Mouse (Mus musculus) neural tube, embryonic 15.5 days (tissue): Measurements from ENCODE around the gene Vti1b. TPM values are rescaled to one million over a fixed set of nuclear protein-coding genes. Genes with fewer than 3 reads are reported as not detected.
"Not testable (repeated sequence)": the region's sequence is repeated elsewhere in the genome, so short reads cannot be mapped to it uniquely, and the experiment has no call there.

ENCODE experiments used
- ATAC-seq: fragments of 200-750 bp; cut with Nextera tagmentation; 2 replicates; pipeline ENCODE4 v1.8.0; 2017; ENCODE audit warnings: mild to moderate bottlenecking, moderate TSS enrichment, moderate library complexity; ENCODE audit not compliant: low FRiP score
- H3K27ac ChIP-seq: fragments of 300-500 bp; sonication (generic); replicated peaks from 2 replicates; pipeline ENCODE4 v1.5.1; 2015; ENCODE audit warnings: mild to moderate bottlenecking, inconsistent platforms
- H3K27me3 ChIP-seq: fragments of 300-500 bp; sonication (generic); replicated peaks from 2 replicates; pipeline ENCODE4 v1.6.1; 2015; ENCODE audit warnings: inconsistent platforms
- H3K36me3 ChIP-seq: fragments of 300-500 bp; sonication (generic); 2 replicates; pipeline ENCODE4 v1.6.1; 2015; ENCODE audit warnings: inconsistent platforms
- H3K4me1 ChIP-seq: fragments of 300-500 bp; sonication (generic); 2 replicates; pipeline ENCODE4 v1.6.1; 2015; ENCODE audit warnings: inconsistent platforms
- H3K4me2 ChIP-seq: fragments of 300-500 bp; sonication (generic); 2 replicates; pipeline ENCODE4 v1.6.1; 2015; ENCODE audit warnings: inconsistent platforms, mild to moderate bottlenecking, moderate library complexity
- H3K4me3 ChIP-seq: fragments of 300-500 bp; sonication (generic); replicated peaks from 2 replicates; pipeline ENCODE4 v1.5.1; 2015; ENCODE audit warnings: mild to moderate bottlenecking, inconsistent platforms
- H3K9ac ChIP-seq: fragments of 300-500 bp; sonication (generic); replicated peaks from 2 replicates; pipeline ENCODE4 v1.6.1; 2015; ENCODE audit warnings: mild to moderate bottlenecking, inconsistent platforms
- H3K9me3 ChIP-seq: fragments of 300-500 bp; sonication (generic); replicated peaks from 2 replicates; pipeline ENCODE4 v1.6.1; 2016; ENCODE audit warnings: inconsistent platforms
- WGBS: fragments of 180-500 bp; shearing (Covaris S2); methylation state at CpG from one replicate; pipeline ENCODE4 v1.1.7; 2015; ENCODE audit warnings: mixed read lengths; 5-methylcytosine and 5-hydroxymethylcytosine counted together
- polyA plus RNA-seq: library from polyadenylated mRNA; unstranded; fragments of >200 nt; fragmentation: Nextera tagmentation; extraction: Ambion mirVana; gene quantifications from 2 replicates; pipeline ENCODE4 v1.2.1, GENCODE M21; 2015

Gene Vti1b
- 211 and 241 TPM in 2 replicates for polyA plus RNA-seq

- no peaks in the 10 kb centered on the region for H3K27me3 ChIP-seq
Measured at GRCm38 (mm10) chr12:79172019-79172941, at the start of gene Vti1b. Vti1b (minus strand) TSS chr12:79172667.

GRCm38 (mm10) chr12:79217511-79217910 lies 45.0 kb upstream of the Vti1b start:
- 39% methylated on average over 5 of the region's 5 CpGs for WGBS
- no peaks in the 10 kb centered on the region for H3K27me3 ChIP-seq
- no peaks in the 10 kb centered on the region for H3K36me3 ChIP-seq
- H3K9ac ChIP-seq = no peak overlapping the region
- no peaks in the 10 kb centered on the region for H3K4me1 ChIP-seq
- ATAC-seq = no peak
- H3K4me3 ChIP-seq = no peak overlapping the region
- no peak overlapping the region for H3K4me2 ChIP-seq
- no peak overlapping the region for H3K27ac ChIP-seq
- H3K9me3 ChIP-seq = no peaks in the 10 kb centered on the region

More at GRCm38 (mm10) chr12:79172019-79172941, at the start of gene Vti1b:
- Histone ChIP-seq H3K4me3 (peak within 1 kb of the TSS; percentile 88), H3K9ac (peak within 1 kb of the TSS; percentile 84), H3K9me3 (no peaks in the 10 kb centered on the region), H3K36me3 (peaks cover 24% of the 10 kb centered on the region), H3K4me2 (peak within 1 kb of the TSS; percentile 83), H3K4me1 (peaks cover 26% of the 10 kb centered on the region), H3K27ac (peak within 1 kb of the TSS; percentile 98)
- ATAC-seq = peak; percentile 98
- WGBS = under 1% methylated on average over 70 of the region's 73 CpGs

GRCm38 (mm10) chr12:79211447-79211846 lies 39.0 kb upstream of the Vti1b start:
- H3K27ac ChIP-seq = no peak overlapping the region
- no peak overlapping the region for H3K4me2 ChIP-seq
- no peak overlapping the region for H3K9ac ChIP-seq
- 89% methylated on average over 8 of the region's 8 CpGs for WGBS
- no peaks in the 10 kb centered on the region for H3K9me3 ChIP-seq
- no peaks in the 10 kb centered on the region for H3K36me3 ChIP-seq
- H3K27me3 ChIP-seq = no peaks in the 10 kb centered on the region
- no peak overlapping the region for H3K4me3 ChIP-seq
- no peak for ATAC-seq
- peaks cover 7% of the 10 kb centered on the region; the same call in 1 of the 2 replicates for H3K4me1 ChIP-seq

- H3K4me3 ChIP-seq = peak within 1 kb of the TSS; percentile 42
- no peak within 1 kb of the TSS for H3K27ac ChIP-seq
- H3K9ac ChIP-seq = peak within 1 kb of the TSS; percentile 34
- WGBS = 5% methylated on average over 13 of the region's 13 CpGs
- peak within 1 kb of the TSS; percentile 61 for H3K4me2 ChIP-seq
- peaks cover 7% of the 10 kb centered on the region; the same call in 1 of the 2 replicates for H3K4me1 ChIP-seq
- H3K9me3 ChIP-seq = no peaks in the 10 kb centered on the region
- no peaks in the 10 kb centered on the region for H3K27me3 ChIP-seq
- ATAC-seq = no peak
- no peaks in the 10 kb centered on the region for H3K36me3 ChIP-seq
Measured at GRCm38 (mm10) chr12:79208703-79209464, 36.4 kb upstream of the Vti1b start, which contains the start of gene Rdh12. Rdh12 (plus strand) TSS chr12:79208914.

- Histone ChIP-seq H3K4me3 (no peak overlapping the region), H3K9me3 (no peaks in the 10 kb centered on the region), H3K4me2 (no peak overlapping the region), H3K9ac (no peak overlapping the region), H3K36me3 (no peaks in the 10 kb centered on the region), H3K27ac (no peak overlapping the region), H3K4me1 (no peaks in the 10 kb centered on the region), H3K27me3 (no peaks in the 10 kb centered on the region)
- 71% methylated on average over 3 of the region's 3 CpGs for WGBS
- ATAC-seq = no peak
Measured at GRCm38 (mm10) chr12:79201882-79202281, 29.4 kb upstream of the Vti1b start.

GRCm38 (mm10) chr12:79197105-79197504 lies 24.6 kb upstream of the Vti1b start:
- Histone ChIP-seq H3K9ac (no peak overlapping the region), H3K9me3 (no peaks in the 10 kb centered on the region), H3K27me3 (no peaks in the 10 kb centered on the region), H3K27ac (no peak overlapping the region), H3K4me3 (no peak overlapping the region), H3K36me3 (no peaks in the 10 kb centered on the region), H3K4me2 (no peak overlapping the region), H3K4me1 (peaks cover under 1% of the 10 kb centered on the region; the same call in 1 of the 2 replicates)
- no peak for ATAC-seq
- WGBS = 89% methylated on average over 5 of the region's 5 CpGs

GRCm38 (mm10) chr12:79193441-79193840 lies 21.0 kb upstream of the Vti1b start:
- no peak overlapping the region for H3K4me2 ChIP-seq
- peaks cover 24% of the 10 kb centered on the region for H3K4me1 ChIP-seq
- no peak overlapping the region for H3K27ac ChIP-seq
- ATAC-seq = no peak
- WGBS = 5% methylated on average over 3 of the region's 3 CpGs
- no peaks in the 10 kb centered on the region for H3K27me3 ChIP-seq
- H3K9me3 ChIP-seq = no peaks in the 10 kb centered on the region
- H3K4me3 ChIP-seq = no peak overlapping the region
- H3K9ac ChIP-seq = no peak overlapping the region
- no peaks in the 10 kb centered on the region; the same call in 1 of the 2 replicates for H3K36me3 ChIP-seq

GRCm38 (mm10) chr12:79192193-79192592 lies 19.7 kb upstream of the Vti1b start, which contains the start of gene Rdh11:
Rdh11 (minus strand) TSS chr12:79192293.
- WGBS = 68% methylated on average over 6 of the region's 6 CpGs
- Histone ChIP-seq H3K27me3 (no peaks in the 10 kb centered on the region), H3K9ac (peak within 1 kb of the TSS; percentile 60), H3K4me2 (peak within 1 kb of the TSS; percentile 65), H3K36me3 (peaks cover 12% of the 10 kb centered on the region), H3K9me3 (no peaks in the 10 kb centered on the region), H3K4me3 (peak within 1 kb of the TSS; percentile 58), H3K4me1 (peaks cover 24% of the 10 kb centered on the region), H3K27ac (peak within 1 kb of the TSS; percentile 77)
- ATAC-seq = no peak

GRCm38 (mm10) chr12:79191701-79192100 lies 19.2 kb upstream of the Vti1b start:
- peak overlapping the region; percentile 60 for H3K9ac ChIP-seq
- H3K27ac ChIP-seq = peak overlapping the region; percentile 77
- no peaks in the 10 kb centered on the region for H3K27me3 ChIP-seq
- peaks cover 24% of the 10 kb centered on the region for H3K4me1 ChIP-seq
- peak overlapping the region; percentile 58 for H3K4me3 ChIP-seq
- peak overlapping the region; percentile 65 for H3K4me2 ChIP-seq
- 5% methylated on average over 14 of the region's 14 CpGs for WGBS
- no peaks in the 10 kb centered on the region for H3K9me3 ChIP-seq
- ATAC-seq = peak; percentile 86
- H3K36me3 ChIP-seq = peaks cover 17% of the 10 kb centered on the region

- Histone ChIP-seq H3K4me3 (peak overlapping the region; percentile 58), H3K9ac (peak overlapping the region; percentile 60), H3K4me1 (peaks cover 24% of the 10 kb centered on the region), H3K27me3 (no peaks in the 10 kb centered on the region), H3K4me2 (peak overlapping the region; percentile 65), H3K9me3 (no peaks in the 10 kb centered on the region), H3K36me3 (peaks cover 23% of the 10 kb centered on the region), H3K27ac (peak overlapping the region; percentile 77)
- ATAC-seq = peak; percentile 95
- WGBS = under 1% methylated on average over 18 of the region's 18 CpGs
Measured at GRCm38 (mm10) chr12:79190931-79191673, 18.6 kb upstream of the Vti1b start.

GRCm38 (mm10) chr12:79185160-79185559 lies 12.7 kb upstream of the Vti1b start:
- WGBS = 94% methylated on average over 4 of the region's 6 CpGs
- H3K4me2 ChIP-seq, H3K4me3 ChIP-seq, H3K9ac ChIP-seq, H3K9me3 ChIP-seq, ATAC-seq, H3K27me3 ChIP-seq, H3K27ac ChIP-seq: not testable (repeated sequence)
- Histone ChIP-seq H3K36me3 (peaks cover 69% of the 10 kb centered on the region), H3K4me1 (peaks cover 11% of the 10 kb centered on the region)
